Mouse (Mus musculus) MEL (cell line): ENCODE data around the gene Zfp771. TPM values are rescaled to one million over a fixed set of nuclear protein-coding genes. Genes with fewer than 3 reads are reported as not detected.
A peak's percentile ranks its signal among the peaks of the same experiment; 100 is the strongest.

ENCODE experiments used
- DNase-seq: peaks from one replicate; pipeline ENCODE4 v3.0.0; 2011; ENCODE audit warnings: low read depth, low spot score
- H3K27ac ChIP-seq: 2 replicates; pipeline ENCODE4 v1.5.1; 2012; ENCODE audit warnings: low read depth, mild to moderate bottlenecking, control low read depth, low read length, moderate library complexity; ENCODE audit not compliant: control insufficient read depth
- H3K27me3 ChIP-seq, 2 experiments: fragments of 150-350 bp in 1 of 2; sonication (generic) in 1 of 2; 2 replicates each; pipeline ENCODE4 v1.6.1; 2012; ENCODE audit warnings: low read length in 2 of 2, mild to moderate bottlenecking in 2 of 2, improper control_type of control experiment in 1 of 2, moderate library complexity in 1 of 2; ENCODE audit not compliant: insufficient read depth in 2 of 2, control insufficient read depth in 1 of 2
- H3K36me3 ChIP-seq, 2 experiments: 2 replicates each; pipeline ENCODE4 v1.6.1; 2012 to 2014; ENCODE audit warnings: low read length in 2 of 2, improper control_type of control experiment in 1 of 2, inconsistent platforms in 1 of 2, mild to moderate bottlenecking in 1 of 2; ENCODE audit not compliant: insufficient read depth in 2 of 2, control insufficient read depth in 1 of 2
- H3K4me1 ChIP-seq, 2 experiments: fragments of 150-350 bp in 1 of 2; sonication (generic) in 1 of 2; 2 replicates each; pipeline ENCODE4 v1.6.1; 2012; ENCODE audit warnings: low read length in 2 of 2, improper control_type of control experiment in 1 of 2, mild to moderate bottlenecking in 1 of 2; ENCODE audit not compliant: insufficient read depth in 2 of 2, control insufficient read depth in 1 of 2
- H3K4me3 ChIP-seq, 2 experiments: fragments of 150-350 bp in 1 of 2; sonication (generic) in 1 of 2; 2 replicates each; pipeline ENCODE4 v1.5.1; 2012; ENCODE audit warnings: low read depth in 2 of 2, low read length in 2 of 2, mild to moderate bottlenecking in 2 of 2, moderate library complexity in 2 of 2, control low read depth in 1 of 2, improper control_type of control experiment in 1 of 2; ENCODE audit not compliant: control insufficient read depth in 1 of 2, insufficient read depth in 1 of 2
- H3K79me2 ChIP-seq: 2 replicates; pipeline ENCODE4 v1.6.1; 2012; ENCODE audit warnings: mild to moderate bottlenecking, low read length, moderate library complexity; ENCODE audit not compliant: control insufficient read depth, poor library complexity, insufficient read depth
- H3K9ac ChIP-seq: 2 replicates; pipeline ENCODE4 v1.6.1; 2012; ENCODE audit warnings: low read depth, mild to moderate bottlenecking, control low read depth, low read length, moderate library complexity; ENCODE audit not compliant: control insufficient read depth, poor library complexity, severe bottlenecking
- H3K9me3 ChIP-seq: fragments of 150-350 bp; sonication (generic); replicated peaks from 2 replicates; pipeline ENCODE4 v1.6.1; 2012; ENCODE audit warnings: mild to moderate bottlenecking, low read length, improper control_type of control experiment, moderate library complexity; ENCODE audit not compliant: insufficient read depth
- ETS1 ChIP-seq: IDR thresholded peaks from 2 replicates; pipeline ENCODE4 v1.6.1; 2012; ENCODE audit warnings: low read depth, mild to moderate bottlenecking, inconsistent platforms, low read length, improper control_type of control experiment, moderate library complexity
- HCFC1 ChIP-seq: IDR thresholded peaks from 2 replicates; pipeline ENCODE4 v1.6.1; 2012; ENCODE audit warnings: low read depth, mild to moderate bottlenecking, inconsistent platforms, low read length, improper control_type of control experiment, moderate library complexity
- MYC ChIP-seq: IDR thresholded peaks from 2 replicates; pipeline ENCODE4 v1.6.1; 2011; ENCODE audit warnings: low read depth, mild to moderate bottlenecking, low read length, improper control_type of control experiment, moderate library complexity
- NRF1 ChIP-seq: IDR thresholded peaks from 2 replicates; pipeline ENCODE4 v1.6.1; 2014; ENCODE audit warnings: low read depth, mild to moderate bottlenecking, inconsistent platforms, low read length, improper control_type of control experiment, moderate library complexity; ENCODE audit not compliant: poor library complexity, insufficient read depth, severe bottlenecking
- POLR2A ChIP-seq, 2 experiments: IDR thresholded peaks; 2 replicates each; pipeline ENCODE4 v1.6.1; 2011 to 2012; ENCODE audit warnings: low read length in 2 of 2, mild to moderate bottlenecking in 2 of 2, control low read depth in 1 of 2, improper control_type of control experiment in 1 of 2, low read depth in 1 of 2, moderate library complexity in 1 of 2; ENCODE audit not compliant: control insufficient read depth in 1 of 2, insufficient read depth in 1 of 2, poor library complexity in 1 of 2
- POLR2AphosphoS2 ChIP-seq: IDR thresholded peaks from 2 replicates; pipeline ENCODE4 v1.6.1; 2011; ENCODE audit warnings: low read length, improper control_type of control experiment
- POLR2AphosphoS5 ChIP-seq: IDR thresholded peaks from 2 replicates; pipeline ENCODE4 v1.6.1; 2012; ENCODE audit warnings: low read depth, borderline replicate concordance, mild to moderate bottlenecking, inconsistent platforms, low read length, moderate library complexity, mixed read lengths
- SIN3A ChIP-seq: IDR thresholded peaks from 2 replicates; pipeline ENCODE4 v1.6.1; 2012; ENCODE audit warnings: low read length, improper control_type of control experiment, inconsistent platforms
- SMC3 ChIP-seq: IDR thresholded peaks from 2 replicates; pipeline ENCODE4 v1.6.1; 2011; ENCODE audit warnings: low read depth, low read length, improper control_type of control experiment
- TCF12 ChIP-seq: IDR thresholded peaks from 2 replicates; pipeline ENCODE4 v1.6.1; 2014; ENCODE audit warnings: low read depth, mild to moderate bottlenecking, inconsistent platforms, low read length, improper control_type of control experiment, moderate library complexity
- USF2 ChIP-seq, 2 experiments: IDR thresholded peaks; 2 replicates each; pipeline ENCODE4 v1.6.1; 2011 to 2012; ENCODE audit warnings: improper control_type of control experiment in 2 of 2, low read length in 2 of 2, borderline replicate concordance in 1 of 2, inconsistent platforms in 1 of 2, low read depth in 1 of 2, mild to moderate bottlenecking in 1 of 2; ENCODE audit not compliant: insufficient read depth in 1 of 2
- ZC3H11A ChIP-seq: IDR thresholded peaks from 2 replicates; pipeline ENCODE4 v1.6.1; 2012; ENCODE audit warnings: low read depth, mild to moderate bottlenecking, inconsistent platforms, low read length, improper control_type of control experiment
- ZMIZ1 ChIP-seq: IDR thresholded peaks from 2 replicates; pipeline ENCODE4 v1.6.1; 2012; ENCODE audit warnings: low read depth, mild to moderate bottlenecking, inconsistent platforms, low read length, improper control_type of control experiment, moderate library complexity
- ZNF384 ChIP-seq: IDR thresholded peaks from 2 replicates; pipeline ENCODE4 v1.6.1; 2012; ENCODE audit warnings: low read depth, mild to moderate bottlenecking, inconsistent platforms, low read length, improper control_type of control experiment
- polyA plus RNA-seq, 2 experiments: library from polyadenylated mRNA; stranded (reverse) in 1 of 2; unstranded in 1 of 2; fragments of >175 nt in 1 of 2; fragments of >200 nt in 1 of 2; gene quantifications; 2 replicates each; pipeline versions ENCODE4 v1.2.1 to v1.2.4; 2012; ENCODE audit warnings: low replicate concordance in 2 of 2, low read depth in 1 of 2; ENCODE audit not compliant: insufficient read length in 2 of 2, insufficient read depth in 1 of 2, missing spikeins in 1 of 2
- total RNA-seq: library from RNA; depleted of rRNA; stranded (reverse); fragments of 300-350 nt; gene quantifications from 2 replicates; pipeline ENCODE4 v1.2.3, GENCODE M21; 2012

The Zfp771 gene
- total and polyA plus RNA-seq, 3 experiments = 33.4 to 58.3 TPM; not detected in 1

DNA sequence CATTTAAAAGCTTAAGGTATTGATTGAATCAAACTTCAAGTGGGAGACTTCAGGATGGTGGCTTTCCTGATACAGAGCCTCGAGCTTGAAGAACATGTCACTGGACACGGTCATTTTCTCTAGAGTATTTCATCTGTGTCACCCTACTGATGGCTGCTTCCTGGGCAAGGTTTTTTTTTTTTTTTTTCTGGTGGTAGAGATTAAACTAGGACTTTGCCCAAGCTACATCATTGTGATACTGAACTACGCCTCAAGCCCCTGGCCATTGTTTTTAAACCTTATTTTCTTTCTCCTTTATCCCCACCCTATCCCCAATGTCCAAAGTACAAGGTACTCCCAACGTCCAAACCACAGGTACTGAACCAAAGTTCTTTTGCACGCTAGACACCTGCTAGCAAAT lies 26.6 kb downstream of the Zfp771 start:
- Histone ChIP-seq H3K27me3 (no peaks in the 10 kb centered on the region), H3K4me1 (peaks cover 3 to 15% of the 10 kb centered on the region in 2 experiments; a peak in 3 of 4 replicates), H3K9me3 (no peaks in the 10 kb centered on the region), H3K9ac (no peak overlapping the region), H3K36me3 (peaks cover 0 to 24% of the 10 kb centered on the region in 2 experiments; a peak in 3 of 4 replicates), H3K79me2 (peaks cover 23% of the 10 kb centered on the region), H3K4me3 (no peak overlapping the region), H3K27ac (no peak overlapping the region)
- no peak for DNase-seq
- TF ChIP-seq SIN3A = 0 out of 2 replicates have a peak, but pooled peaks have one; percentile 9
- TF ChIP-seq ZMIZ1 = 0 out of 2 replicates have a peak, but pooled peaks have one; percentile 21
- TF ChIP-seq ZNF384 = peak; percentile 75
- no peak for TF ChIP-seq SMC3

DNA sequence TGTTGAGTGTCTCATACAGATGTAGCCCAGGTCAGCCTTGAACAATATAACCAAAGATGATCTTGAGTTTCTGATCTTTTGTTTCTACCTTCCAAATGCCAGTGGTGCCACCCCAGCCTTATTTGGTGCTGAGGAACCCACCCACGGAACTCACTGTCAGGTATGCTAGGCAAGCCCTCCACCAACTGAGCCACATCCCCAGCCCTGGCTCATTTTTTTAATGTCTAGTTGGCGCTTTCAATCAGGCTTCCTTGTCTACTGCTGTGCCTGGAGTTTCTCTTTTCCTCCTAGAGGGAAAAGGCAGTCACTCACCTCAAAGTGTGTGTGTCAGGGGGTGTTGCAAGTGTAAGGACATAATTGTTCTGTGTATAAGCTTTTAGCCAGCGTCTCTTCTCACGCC lies 27.0 kb downstream of the Zfp771 start:
- no peak overlapping the region for H3K9ac ChIP-seq
- peaks cover 0 to 24% of the 10 kb centered on the region in 2 experiments; a peak in 3 of 4 replicates for H3K36me3 ChIP-seq
- DNase-seq = no peak
- H3K27me3 ChIP-seq = no peaks in the 10 kb centered on the region
- peaks cover 3 to 15% of the 10 kb centered on the region in 2 experiments; a peak in 3 of 4 replicates for H3K4me1 ChIP-seq
- no peaks in the 10 kb centered on the region for H3K9me3 ChIP-seq
- H3K4me3 ChIP-seq = no peak overlapping the region
- no peak overlapping the region for H3K27ac ChIP-seq
- H3K79me2 ChIP-seq = peaks cover 23% of the 10 kb centered on the region
- peak in 1 of 2 experiments; percentile 12; a peak in 1 of 4 replicates for TF ChIP-seq POLR2A (IDR thresholded peaks at IDR 0.05; ENCODE audit: control insufficient read depth in 1 of 2, insufficient read depth in 1 of 2, low read depth in 1 of 2, low read length in 2 of 2, poor library complexity in 1 of 2)
- peak; percentile 21; the same call in 1 of the 2 replicates for TF ChIP-seq POLR2AphosphoS2
- TF ChIP-seq NRF1 = no peak

DNA sequence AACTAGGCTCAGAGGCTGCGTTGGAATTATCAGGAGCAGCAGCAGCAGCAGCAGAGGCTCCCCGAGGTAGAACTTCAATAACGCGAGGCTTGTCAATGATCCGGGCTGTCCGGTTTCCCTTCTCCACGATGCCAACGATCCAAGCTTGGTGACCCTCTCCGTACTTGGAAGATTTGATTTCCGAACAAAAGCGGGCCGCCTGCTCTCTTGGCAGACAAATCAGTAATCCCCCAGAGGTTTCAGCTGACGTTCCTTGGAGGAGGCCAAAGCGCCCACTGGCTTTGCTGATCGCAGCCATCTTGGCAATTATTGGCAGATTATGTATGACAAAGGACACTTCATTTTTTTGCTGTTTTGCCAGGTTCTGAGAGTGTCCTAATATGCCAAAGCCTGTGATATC lies 28.5 kb downstream of the Zfp771 start:
- DNase-seq = no peak
- H3K9ac ChIP-seq = peak overlapping the region; percentile 95
- TF ChIP-seq POLR2AphosphoS5 = no peak
- no peak for TF ChIP-seq MYC
- no peak for TF ChIP-seq ZC3H11A
- no peak for TF ChIP-seq TCF12
- no peak for TF ChIP-seq USF2 (IDR thresholded peaks at IDR 0.05; ENCODE audit: borderline replicate concordance in 1 of 2, insufficient read depth in 1 of 2, low read depth in 1 of 2, low read length in 2 of 2)
- TF ChIP-seq ETS1 = no peak
- no peak for TF ChIP-seq HCFC1
- TF ChIP-seq SMC3 = no peak
- TF ChIP-seq ZMIZ1 = no peak
- no peak; the same call in 1 of the 2 replicates for TF ChIP-seq ZNF384
- TF ChIP-seq, all 39 proteins: peak for 0
- Histone ChIP-seq H3K27me3 (no peaks in the 10 kb centered on the region), H3K27ac (no peak overlapping the region), H3K36me3 (peaks cover 0 to 24% of the 10 kb centered on the region in 2 experiments; a peak in 3 of 4 replicates), H3K79me2 (peaks cover 23% of the 10 kb centered on the region), H3K4me1 (peaks cover 3 to 15% of the 10 kb centered on the region in 2 experiments; a peak in 3 of 4 replicates), H3K9me3 (no peaks in the 10 kb centered on the region), H3K4me3 (peak overlapping the region; percentile 83 to 87)
